Mouse (Mus musculus) neural tube, embryonic 14.5 days (tissue): ENCODE measurements around the gene Fkbp14. TPM values are rescaled to one million over a fixed set of nuclear protein-coding genes. Genes with fewer than 3 reads are reported as not detected.

ENCODE experiments used
- ATAC-seq: fragments of 200-750 bp; cut with Nextera tagmentation; 2 replicates; pipeline ENCODE4 v1.8.0; 2017; ENCODE audit warnings: low read depth, mild to moderate bottlenecking, moderate TSS enrichment, moderate library complexity
- H3K27ac ChIP-seq: fragments of 300-500 bp; sonication (generic); 2 replicates; pipeline ENCODE4 v1.5.1; 2014; ENCODE audit warnings: low read depth, mild to moderate bottlenecking, control low read depth, low read length, moderate library complexity, mixed read lengths
- H3K27me3 ChIP-seq: fragments of 300-500 bp; sonication (generic); 2 replicates; pipeline ENCODE4 v1.6.1; 2014; ENCODE audit warnings: low read length; ENCODE audit not compliant: control insufficient read depth, insufficient read depth
- H3K36me3 ChIP-seq: fragments of 300-500 bp; sonication (generic); 2 replicates; pipeline ENCODE4 v1.6.1; 2014; ENCODE audit warnings: low read length, mixed read lengths; ENCODE audit not compliant: control insufficient read depth, insufficient read depth
- H3K4me1 ChIP-seq: fragments of 300-500 bp; sonication (generic); 2 replicates; pipeline ENCODE4 v1.6.1; 2014; ENCODE audit warnings: low read length; ENCODE audit not compliant: control insufficient read depth, insufficient read depth
- H3K4me2 ChIP-seq: fragments of 300-500 bp; sonication (generic); 2 replicates; pipeline ENCODE4 v1.6.1; 2014; ENCODE audit warnings: mild to moderate bottlenecking, low read depth, low read length, control low read depth
- H3K4me3 ChIP-seq: fragments of 300-500 bp; sonication (generic); 2 replicates; pipeline ENCODE4 v1.5.1; 2014; ENCODE audit warnings: low read depth, low read length, control low read depth, mixed read lengths
- H3K9ac ChIP-seq: fragments of 300-500 bp; sonication (generic); replicated peaks from 2 replicates; pipeline ENCODE4 v1.6.1; 2014; ENCODE audit warnings: low read depth, mild to moderate bottlenecking, control low read depth, low read length, mixed read lengths
- H3K9me3 ChIP-seq: fragments of 300-500 bp; sonication (generic); 2 replicates; pipeline ENCODE4 v1.6.1; 2016; ENCODE audit warnings: low read length; ENCODE audit not compliant: control insufficient read depth
- WGBS: fragments of 180-500 bp; shearing (Covaris S2); extraction: QIAGEN DNeasy Blood & Tissue Kit; methylation state at CpG from one replicate; pipeline ENCODE4 v1.1.7; 2014; 5-methylcytosine and 5-hydroxymethylcytosine counted together
- polyA plus RNA-seq: library from polyadenylated mRNA; unstranded; fragments of >200 nt; fragmentation: Nextera tagmentation; extraction: Ambion mirVana; gene quantifications from 2 replicates; pipeline ENCODE4 v1.2.1, GENCODE M21; 2014

Gene Fkbp14
- polyA plus RNA-seq, 1 experiment from 2014 or later: 9.1 TPM

GRCm38 (mm10) chr6:54548314-54549019 is 48.6 kb downstream of the Fkbp14 start:
- no peak overlapping the region for H3K9ac ChIP-seq
- no peak overlapping the region for H3K4me2 ChIP-seq
- H3K4me1 ChIP-seq: peaks cover 7% of the 10 kb centered on the region; the same call in 1 of the 2 replicates
- 50% methylated on average over 13 of the region's 13 CpGs for WGBS
- no peaks in the 10 kb centered on the region for H3K36me3 ChIP-seq
- H3K4me3 ChIP-seq: no peak overlapping the region
- ATAC-seq: peak; percentile 57; the same call in 1 of the 2 replicates
- no peaks in the 10 kb centered on the region for H3K9me3 ChIP-seq
- no peaks in the 10 kb centered on the region for H3K27me3 ChIP-seq
- H3K27ac ChIP-seq: peak overlapping the region; percentile 13; the same call in 1 of the 2 replicates

DNA sequence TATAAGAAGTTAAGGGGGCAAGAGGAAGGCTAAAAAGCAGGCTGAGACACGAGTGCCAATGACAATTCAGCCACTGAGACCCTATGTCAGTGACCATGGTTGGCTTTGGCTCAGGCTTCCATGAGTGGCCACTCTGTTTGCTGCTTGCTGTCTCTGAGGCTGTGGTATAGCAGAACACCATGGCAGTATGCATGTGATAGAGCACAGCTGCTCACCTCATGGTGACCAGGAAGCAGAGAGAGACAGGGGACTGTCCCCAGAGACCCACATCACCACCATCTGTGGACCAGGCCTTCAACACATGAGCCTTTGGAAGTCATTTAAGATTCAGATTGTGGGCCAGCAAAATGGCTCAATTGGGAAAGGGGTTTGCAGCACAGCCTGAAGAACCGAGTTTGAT is 53.5 kb downstream of the Fkbp14 start:
- Histone ChIP-seq H3K9ac (no peak overlapping the region), H3K27ac (no peak overlapping the region), H3K4me3 (no peak overlapping the region), H3K36me3 (no peaks in the 10 kb centered on the region), H3K4me1 (no peaks in the 10 kb centered on the region), H3K4me2 (no peak overlapping the region), H3K9me3 (no peaks in the 10 kb centered on the region), H3K27me3 (no peaks in the 10 kb centered on the region)
- ATAC-seq: no peak
- 80% methylated on average over 2 of the region's 2 CpGs for WGBS

DNA sequence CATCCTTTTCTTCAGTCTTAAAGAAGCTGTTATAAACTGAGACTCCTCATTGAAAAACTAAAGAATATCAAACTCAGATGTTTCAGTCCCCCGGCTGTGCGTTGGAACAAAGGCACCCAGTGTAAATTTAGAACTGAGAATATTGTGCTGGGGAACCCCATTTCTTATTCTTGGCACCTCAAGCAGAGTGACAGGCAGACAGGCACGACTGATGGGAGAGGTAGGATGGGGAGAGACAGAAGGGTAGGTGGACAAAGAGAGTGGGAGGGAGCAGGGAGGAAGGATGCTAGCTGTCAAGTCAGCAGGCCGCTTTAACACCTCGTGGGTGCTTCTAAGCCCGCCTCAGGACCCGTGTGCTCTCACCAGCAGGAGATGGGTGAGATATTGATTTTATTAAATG is 54.3 kb downstream of the Fkbp14 start:
- Histone ChIP-seq H3K36me3 (no peaks in the 10 kb centered on the region), H3K4me1 (no peaks in the 10 kb centered on the region), H3K9ac (no peak overlapping the region), H3K9me3 (no peaks in the 10 kb centered on the region), H3K4me2 (no peak overlapping the region), H3K27ac (no peak overlapping the region), H3K27me3 (no peaks in the 10 kb centered on the region), H3K4me3 (no peak overlapping the region)
- ATAC-seq: no peak
- 78% methylated on average over 7 of the region's 7 CpGs for WGBS

DNA sequence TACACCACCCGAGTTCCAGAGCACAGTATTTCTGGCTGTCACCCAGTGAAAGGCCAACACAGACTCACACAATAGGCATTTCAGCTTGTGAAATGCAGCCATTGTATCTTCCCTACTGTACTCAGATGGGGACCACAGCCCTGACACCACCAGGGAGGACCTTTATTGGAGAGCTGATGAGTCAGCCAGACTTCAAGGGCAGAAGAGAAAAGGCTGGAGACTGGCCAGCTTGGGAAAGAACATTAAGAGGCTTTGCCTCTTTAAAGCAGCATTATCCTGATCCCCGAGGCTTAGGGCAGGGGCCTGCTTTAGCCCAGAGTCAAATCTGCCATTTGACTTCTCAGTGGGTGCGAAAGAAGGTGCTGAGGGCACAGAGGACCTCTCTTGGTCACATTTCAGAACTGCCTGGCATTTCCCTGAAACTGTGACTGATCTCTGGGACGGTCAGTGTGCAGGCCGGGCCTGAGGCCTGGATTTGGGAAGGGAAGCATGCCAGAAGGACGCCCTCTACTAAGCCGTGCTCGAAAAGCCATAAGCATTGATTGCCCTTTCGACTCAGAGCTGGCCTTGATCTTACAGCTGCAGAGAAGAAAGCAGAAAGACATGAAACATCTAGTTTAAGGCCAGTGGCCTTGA is 56.7 kb downstream of the Fkbp14 start:
- Histone ChIP-seq H3K27me3 (no peaks in the 10 kb centered on the region), H3K36me3 (no peaks in the 10 kb centered on the region), H3K4me2 (no peak overlapping the region), H3K9ac (no peak overlapping the region), H3K27ac (peak overlapping the region; percentile 4; the same call in 1 of the 2 replicates), H3K4me1 (no peaks in the 10 kb centered on the region), H3K4me3 (no peak overlapping the region), H3K9me3 (no peaks in the 10 kb centered on the region)
- 51% methylated on average over 9 of the region's 9 CpGs for WGBS
- ATAC-seq: 0 out of 2 replicates have a peak, but pooled peaks have one; percentile 28

DNA sequence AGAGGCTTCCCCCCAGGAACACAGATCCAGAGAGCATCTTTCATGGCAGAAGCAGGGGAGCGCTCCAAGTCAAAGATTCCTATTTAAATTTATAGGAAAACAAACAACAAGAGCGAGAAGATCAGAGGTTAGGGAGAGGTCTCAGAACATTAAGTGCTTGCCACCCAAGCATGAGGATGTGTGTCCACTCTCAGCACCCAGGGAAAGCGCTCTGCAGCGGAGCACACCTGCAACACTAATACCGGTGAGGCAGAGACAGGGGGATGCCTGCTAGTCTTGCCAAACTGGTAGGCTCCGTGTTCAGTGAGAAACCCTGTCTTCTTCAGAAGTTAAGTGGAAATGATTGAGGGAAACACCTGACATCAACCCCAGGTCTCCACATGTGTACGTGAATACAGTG is 57.7 kb downstream of the Fkbp14 start:
- Histone ChIP-seq H3K4me2 (no peak overlapping the region), H3K4me3 (no peak overlapping the region), H3K27ac (no peak overlapping the region), H3K36me3 (no peaks in the 10 kb centered on the region), H3K9ac (no peak overlapping the region), H3K4me1 (no peaks in the 10 kb centered on the region), H3K27me3 (no peaks in the 10 kb centered on the region), H3K9me3 (no peaks in the 10 kb centered on the region)
- WGBS: 74% methylated on average over 7 of the region's 7 CpGs
- no peak; the same call in 1 of the 2 replicates for ATAC-seq

- peak; percentile 26; the same call in 1 of the 2 replicates for ATAC-seq
- Histone ChIP-seq H3K9ac (no peak overlapping the region), H3K4me3 (no peak overlapping the region)
Observed at GRCm38 (mm10) chr6:54538773-54539173, 58.3 kb downstream of the Fkbp14 start.

GRCm38 (mm10) chr6:54537053-54537452 is 60.1 kb downstream of the Fkbp14 start:
- H3K4me1 ChIP-seq: no peaks in the 10 kb centered on the region
- ATAC-seq: no peak

More at GRCm38 (mm10) chr6:54538773-54539173, 58.3 kb downstream of the Fkbp14 start:
- Histone ChIP-seq H3K9me3 (no peaks in the 10 kb centered on the region), H3K27me3 (no peaks in the 10 kb centered on the region), H3K27ac (no peak overlapping the region), H3K36me3 (no peaks in the 10 kb centered on the region), H3K4me2 (no peak overlapping the region), H3K4me1 (no peaks in the 10 kb centered on the region)
- 11% methylated on average over 3 of the region's 3 CpGs for WGBS

GRCm38 (mm10) chr6:54535485-54535884 is 61.6 kb downstream of the Fkbp14 start:
- H3K27me3 ChIP-seq: no peaks in the 10 kb centered on the region
- no peak overlapping the region for H3K4me2 ChIP-seq
- WGBS: 90% methylated on average over 4 of the region's 4 CpGs
- no peaks in the 10 kb centered on the region for H3K4me1 ChIP-seq
- no peak overlapping the region for H3K4me3 ChIP-seq
- H3K9ac ChIP-seq: no peak overlapping the region
- no peaks in the 10 kb centered on the region for H3K36me3 ChIP-seq
- no peak for ATAC-seq
- no peaks in the 10 kb centered on the region for H3K9me3 ChIP-seq
- H3K27ac ChIP-seq: no peak overlapping the region

More at GRCm38 (mm10) chr6:54537053-54537452, 60.1 kb downstream of the Fkbp14 start:
- WGBS: 89% methylated on average over 7 of the region's 7 CpGs
- no peak overlapping the region for H3K4me3 ChIP-seq
- H3K4me2 ChIP-seq: no peak overlapping the region
- no peaks in the 10 kb centered on the region for H3K36me3 ChIP-seq
- H3K27me3 ChIP-seq: no peaks in the 10 kb centered on the region
- H3K9ac ChIP-seq: no peak overlapping the region
- no peak overlapping the region for H3K27ac ChIP-seq
- no peaks in the 10 kb centered on the region for H3K9me3 ChIP-seq

DNA sequence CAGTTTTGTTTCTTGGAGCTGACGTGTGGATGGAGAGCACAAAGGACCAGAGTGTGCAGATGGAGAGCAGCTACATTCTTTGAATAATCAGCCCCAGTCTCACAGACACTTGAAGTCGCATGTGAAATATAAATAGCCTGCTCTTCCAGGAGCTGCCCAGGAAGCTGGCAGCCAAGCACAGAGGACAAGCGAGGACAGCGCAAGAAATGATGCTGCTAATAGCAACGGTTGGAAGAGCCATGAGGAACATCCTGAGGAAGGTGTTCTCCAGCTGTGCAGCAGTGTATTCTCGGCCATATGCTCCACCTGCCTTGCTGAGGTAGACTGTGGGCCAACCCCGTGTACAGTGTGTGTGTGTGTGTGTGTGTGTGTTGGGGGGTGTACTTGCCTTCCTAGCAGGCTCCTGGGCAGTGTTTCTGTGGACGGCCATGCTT is 66.0 kb downstream of the Fkbp14 start:
- peak overlapping the region; percentile 39; the same call in 1 of the 2 replicates for H3K27ac ChIP-seq
- no peaks in the 10 kb centered on the region for H3K36me3 ChIP-seq
- no peak overlapping the region for H3K4me3 ChIP-seq
- no peaks in the 10 kb centered on the region for H3K27me3 ChIP-seq
- H3K9ac ChIP-seq: no peak overlapping the region
- H3K4me1 ChIP-seq: no peaks in the 10 kb centered on the region
- H3K4me2 ChIP-seq: no peak overlapping the region
- WGBS: 49% methylated on average over 8 of the region's 8 CpGs
- peak; percentile 46; the same call in 1 of the 2 replicates for ATAC-seq
- H3K9me3 ChIP-seq: no peaks in the 10 kb centered on the region
